In the genomic region with DNA sequence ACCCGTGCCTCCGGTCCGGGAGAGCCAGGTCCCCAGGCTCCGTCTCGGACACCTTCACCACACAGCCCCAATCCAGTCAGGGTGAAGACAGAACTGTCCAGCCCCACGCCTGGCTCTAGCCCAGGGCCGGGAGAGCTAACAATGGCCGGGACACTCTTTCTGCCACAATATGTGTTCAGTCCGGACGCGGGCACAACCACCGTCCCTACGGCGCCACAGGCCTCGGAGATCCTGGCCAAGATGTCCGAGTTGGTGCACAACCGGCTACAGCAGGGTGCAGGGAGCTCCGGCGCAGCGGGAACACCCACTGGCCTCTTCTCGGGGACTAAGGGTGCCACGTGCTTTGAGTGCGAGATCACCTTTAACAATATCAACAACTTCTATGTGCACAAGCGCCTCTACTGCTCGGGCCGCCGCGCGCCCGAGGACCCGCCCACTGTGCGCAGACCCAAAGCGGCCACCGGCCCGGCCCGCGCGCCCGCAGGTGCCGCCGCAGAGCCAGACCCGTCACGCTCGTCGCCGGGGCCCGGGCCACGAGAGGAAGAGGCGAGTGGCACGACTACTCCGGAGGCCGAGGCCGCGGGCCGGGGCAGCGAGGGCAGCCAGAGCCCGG, we compare ENCODE assay signal across 8 mouse cellular contexts. TPM values are rescaled to one million over a fixed set of nuclear protein-coding genes. Genes with fewer than 3 reads are reported as not detected.
DNase-seq lines count a peak whose midpoint lies in the region; ATAC-seq and TF ChIP-seq lines count a peak whose summit lies in the region.

No protein-coding gene starts in this region.

- H3K4me2 ChIP-seq in hindbrain, embryonic 16.5 days (ENCODE audit: low read length): peak overlapping the region; percentile 80
- H3K4me2 ChIP-seq in lung, embryonic 14.5 days: peak overlapping the region; percentile 91
- H3K4me2 ChIP-seq in stomach, postnatal 0 days (replicated peaks; ENCODE audit: low read depth): peak overlapping the region; percentile 78

- no peak for TF ChIP-seq CTCF in E14TG2a.4 (conservative IDR thresholded peaks at IDR 0.05; ENCODE audit: low read length)
- no peak for TF ChIP-seq CTCF in lung, embryonic 14.5 days (IDR thresholded peaks at IDR 0.05; ENCODE audit: low read depth)
- no peak for TF ChIP-seq CTCF in stomach, postnatal 0 days (IDR thresholded peaks at IDR 0.05; ENCODE audit: low read depth)

- H3K36me3 ChIP-seq in E14TG2a.4 (ENCODE audit: insufficient read depth, low read length): no peaks in the 10 kb centered on the region
- H3K36me3 ChIP-seq in ES-E14 (ENCODE audit: control insufficient read depth, insufficient read depth, low read length, poor library complexity, severe bottlenecking): no peaks in the 10 kb centered on the region
- H3K36me3 ChIP-seq in hindbrain, embryonic 16.5 days (ENCODE audit: control insufficient read depth, insufficient read depth, low read length): no peaks in the 10 kb centered on the region
- H3K36me3 ChIP-seq in lung, embryonic 14.5 days (ENCODE audit: insufficient read depth): peaks cover 42% of the 10 kb centered on the region; the same call in 1 of the 2 replicates
- H3K36me3 ChIP-seq in stomach, postnatal 0 days (ENCODE audit: control insufficient read depth, insufficient read depth, low read length): peaks cover 4% of the 10 kb centered on the region; the same call in 1 of the 2 replicates

- peak; percentile 44 for ATAC-seq in hindbrain, embryonic 16.5 days
- ATAC-seq in lung, embryonic 14.5 days (ENCODE audit: insufficient read depth): peak; percentile 33; the same call in 1 of the 2 replicates
- 0 out of 2 replicates have a peak, but pooled peaks have one; percentile 15 for ATAC-seq in stomach, postnatal 0 days (ENCODE audit: low FRiP score, low TSS enrichment)
- ATAC-seq in monocyte, adult 5-6 weeks (replicated peaks; ENCODE audit: insufficient number of reproducible peaks, low FRiP score, low TSS enrichment, poor library complexity, severe bottlenecking): no peak

- H3K4me3 ChIP-seq in E14TG2a.4 (replicated peaks; ENCODE audit: low read length): peak overlapping the region; percentile 86
- peak overlapping the region; percentile 76 to 82 for H3K4me3 ChIP-seq in ES-E14 (ENCODE audit: insufficient read depth in 1 of 2, low read depth in 1 of 2, low read length in 2 of 2, poor library complexity in 1 of 2, severe bottlenecking in 1 of 2)
- peak overlapping the region; percentile 54 for H3K4me3 ChIP-seq in hindbrain, embryonic 16.5 days (ENCODE audit: low read length)
- peak overlapping the region; percentile 55 for H3K4me3 ChIP-seq in lung, embryonic 14.5 days (ENCODE audit: low read depth, low read length)
- peak overlapping the region; percentile 47 for H3K4me3 ChIP-seq in stomach, postnatal 0 days (ENCODE audit: low read depth, low read length)

- 8% methylated on average over 57 of the region's 57 CpGs for WGBS in hindbrain, embryonic 16.5 days
- WGBS in lung, embryonic 14.5 days: 19% methylated on average over 57 of the region's 57 CpGs
- WGBS in stomach, postnatal 0 days: 26% methylated on average over 56 of the region's 57 CpGs

- peaks cover 24% of the 10 kb centered on the region for H3K4me1 ChIP-seq in E14TG2a.4 (replicated peaks; ENCODE audit: low read depth, low read length)
- H3K4me1 ChIP-seq in ES-E14 (ENCODE audit: control insufficient read depth in 2 of 2, insufficient read depth in 2 of 2, low read length in 2 of 2, poor library complexity in 1 of 2): no peaks in the 10 kb centered on the region
- peaks cover 11% of the 10 kb centered on the region for H3K4me1 ChIP-seq in hindbrain, embryonic 16.5 days (ENCODE audit: control insufficient read depth, insufficient read depth, low read depth, low read length)
- peaks cover 12% of the 10 kb centered on the region for H3K4me1 ChIP-seq in lung, embryonic 14.5 days (ENCODE audit: insufficient read depth)
- no peaks in the 10 kb centered on the region for H3K4me1 ChIP-seq in stomach, postnatal 0 days (replicated peaks; ENCODE audit: control insufficient read depth, insufficient read depth)

- peaks cover 55% of the 10 kb centered on the region for H3K27me3 ChIP-seq in E14TG2a.4 (ENCODE audit: insufficient read depth, low read length)
- peaks cover 35% of the 10 kb centered on the region for H3K27me3 ChIP-seq in hindbrain, embryonic 16.5 days (replicated peaks; ENCODE audit: control insufficient read depth, insufficient read depth, low read length)
- H3K27me3 ChIP-seq in lung, embryonic 14.5 days (ENCODE audit: insufficient read depth, low read length): peaks cover 31% of the 10 kb centered on the region
- H3K27me3 ChIP-seq in stomach, postnatal 0 days (ENCODE audit: control insufficient read depth, insufficient read depth, low read length): no peaks in the 10 kb centered on the region; the same call in 1 of the 2 replicates

- DNase-seq in ES-E14 (ENCODE audit: low read depth, low spot score): no peak
- DNase-seq in lung, embryonic 14.5 days: peak; percentile 39
- no peak for DNase-seq in stomach, postnatal 0 days (ENCODE audit: low spot score)
- no peak for DNase-seq in testis, postnatal 14 days (ENCODE audit: low spot score)
- DNase-seq in adrenal gland, adult 2 months: no peak

- peak overlapping the region; percentile 63 for H3K9ac ChIP-seq in ES-E14 (ENCODE audit: insufficient read depth, low read depth, low read length, poor library complexity, severe bottlenecking)
- H3K9ac ChIP-seq in hindbrain, embryonic 16.5 days (ENCODE audit: low read depth, low read length): peak overlapping the region; percentile 72
- H3K9ac ChIP-seq in lung, embryonic 14.5 days: peak overlapping the region; percentile 36
- H3K9ac ChIP-seq in stomach, postnatal 0 days (ENCODE audit: low read length): peak overlapping the region; percentile 23; the same call in 1 of the 2 replicates

- in situ Hi-C loops in ES-E14 (cut with MboI; ENCODE audit: low sequenced_read_pairs in 2 of 2, unreplicated experiment in 2 of 2): loop anchor here in 1 of 2 experiments (10.0 kb wide), 1 partner anchor 61 kb away; no protein-coding TSS in a partner anchor

- no peaks in the 10 kb centered on the region for H3K9me3 ChIP-seq in E14TG2a.4 (ENCODE audit: low read length)
- no peaks in the 10 kb centered on the region for H3K9me3 ChIP-seq in ES-E14 (ENCODE audit: control insufficient read depth, insufficient read depth, low read depth, low read length)
- H3K9me3 ChIP-seq in hindbrain, embryonic 16.5 days (ENCODE audit: control insufficient read depth, low read length): no peaks in the 10 kb centered on the region
- no peaks in the 10 kb centered on the region for H3K9me3 ChIP-seq in lung, embryonic 14.5 days (ENCODE audit: low read depth, low read length)
- H3K9me3 ChIP-seq in stomach, postnatal 0 days (ENCODE audit: control insufficient read depth, low read length): no peaks in the 10 kb centered on the region

- TF ChIP-seq EP300 in stomach, postnatal 0 days (optimal IDR thresholded peaks at IDR 0.05): no peak

- H3K27ac ChIP-seq in ES-E14 (ENCODE audit: insufficient read depth, low read depth, low read length, poor library complexity, severe bottlenecking): no peak overlapping the region
- no peak overlapping the region for H3K27ac ChIP-seq in hindbrain, embryonic 16.5 days (ENCODE audit: low read depth, low read length)
- no peak overlapping the region for H3K27ac ChIP-seq in lung, embryonic 14.5 days (ENCODE audit: low read depth)
- H3K27ac ChIP-seq in stomach, postnatal 0 days (replicated peaks): no peak overlapping the region

TF ChIP-seq in ES-E14, 5 proteins besides CTCF, POLR2A, EP300 and RAD21:
- no peak for TF ChIP-seq MAFK (IDR thresholded peaks at IDR 0.05; ENCODE audit: insufficient read depth, low read depth, low read length)
- no peak for TF ChIP-seq ZC3H11A (IDR thresholded peaks at IDR 0.05; ENCODE audit: borderline replicate concordance, low read depth, low read length)
- TF ChIP-seq HCFC1 (IDR thresholded peaks at IDR 0.05; ENCODE audit: borderline replicate concordance, insufficient read depth, low read length): no peak
- no peak for TF ChIP-seq CHD2 (IDR thresholded peaks at IDR 0.05; ENCODE audit: low read depth, low read length)

RNA-seq across cellular contexts. Expression of a gene that starts 24.8 kb away (rescaled TPM):
- not detected in 2 replicates for total RNA-seq in ES-E14 (2012; rRNA removed)
- polyA plus RNA-seq in hindbrain, embryonic 16.5 days (2015; fragmentation: Nextera tagmentation; extraction: Ambion mirVana): 0.39 and 0.60 TPM in 2 replicates
- not detected in 2 replicates for polyA plus RNA-seq in lung, embryonic 14.5 days (2014; fragmentation: Nextera tagmentation; extraction: Ambion mirVana)
- not detected in 2 replicates for polyA plus RNA-seq in stomach, postnatal 0 days (2015; fragmentation: Nextera tagmentation; extraction: Ambion mirVana)
- total RNA-seq in monocyte, adult 5-6 weeks (2017): not detected in 3 replicates
- total RNA-seq in adrenal gland, adult 2 months (2021): not detected
- polyA plus RNA-seq in adrenal gland, adult 2 months (2012; rRNA removed): not detected in 2 replicates

RNA-seq across cellular contexts. Expression of a gene that starts 40.7 kb away (rescaled TPM):
- total RNA-seq in ES-E14 (2012; rRNA removed): 87.1 and 90.4 TPM in 2 replicates
- 28.8 and 31.8 TPM in 2 replicates for polyA plus RNA-seq in hindbrain, embryonic 16.5 days (2015; fragmentation: Nextera tagmentation; extraction: Ambion mirVana)
- polyA plus RNA-seq in lung, embryonic 14.5 days (2014; fragmentation: Nextera tagmentation; extraction: Ambion mirVana): 42.4 and 44.3 TPM in 2 replicates
- polyA plus RNA-seq in stomach, postnatal 0 days (2015; fragmentation: Nextera tagmentation; extraction: Ambion mirVana): 19.4 and 19.8 TPM in 2 replicates
- 57.4 to 76.1 TPM (median 69.7 TPM) in 3 replicates for total RNA-seq in monocyte, adult 5-6 weeks (2017)
- 10 to 100 TPM; 36.9 to 44.8 TPM for total RNA-seq in adrenal gland, adult 2 months (2021)
- polyA plus RNA-seq in adrenal gland, adult 2 months (2012; rRNA removed): 34.3 and 38.2 TPM in 2 replicates

RNA-seq across cellular contexts. Expression of a gene that starts 53.8 kb away (rescaled TPM):
- total RNA-seq in ES-E14 (2012; rRNA removed): 7.8 and 8.5 TPM in 2 replicates
- polyA plus RNA-seq in hindbrain, embryonic 16.5 days (2015; fragmentation: Nextera tagmentation; extraction: Ambion mirVana): 0.75 and 1.2 TPM in 2 replicates
- 2.7 and 2.9 TPM in 2 replicates for polyA plus RNA-seq in lung, embryonic 14.5 days (2014; fragmentation: Nextera tagmentation; extraction: Ambion mirVana)
- 2.3 and 2.8 TPM in 2 replicates for polyA plus RNA-seq in stomach, postnatal 0 days (2015; fragmentation: Nextera tagmentation; extraction: Ambion mirVana)
- total RNA-seq in monocyte, adult 5-6 weeks (2017): 7.9 to 23.3 TPM (median 10.3 TPM) in 3 replicates
- total RNA-seq in adrenal gland, adult 2 months (2021): 10 to 100 TPM; 16.0 to 24.2 TPM
- 37.4 and 60.4 TPM in 2 replicates for polyA plus RNA-seq in adrenal gland, adult 2 months (2012; rRNA removed)
